Mouse (Mus musculus): Measurements from ENCODE around the gene Syt13.

DNA sequence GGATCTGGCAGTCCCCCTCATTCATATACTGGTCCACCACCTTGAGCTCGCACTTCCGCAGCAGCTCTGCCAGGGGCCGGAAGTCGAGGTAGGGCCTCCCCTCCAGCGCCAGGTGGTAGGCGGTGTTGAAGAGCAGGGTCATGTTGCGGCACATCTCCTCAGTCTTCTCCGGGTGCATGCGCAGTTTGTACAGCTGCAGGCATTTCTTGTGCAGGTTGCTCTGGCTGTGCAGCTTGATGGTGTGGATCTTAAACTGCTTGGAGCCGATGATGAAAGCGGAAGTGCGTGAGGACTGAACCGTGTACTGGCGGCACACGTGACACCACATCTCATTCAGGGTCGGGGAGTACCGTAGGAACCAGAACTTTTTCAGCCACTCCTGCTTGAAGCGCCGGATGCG, 58.7 kb downstream of the Syt13 start:
- no peak for TF ChIP-seq GABPA (IDR thresholded peaks at IDR 0.05; ENCODE audit: insufficient replicate concordance, low read depth, low read length)
- no peak for TF ChIP-seq CTCF (conservative IDR thresholded peaks at IDR 0.05 in 1 of 2, IDR thresholded peaks at IDR 0.05 in 1 of 2; ENCODE audit: low read depth in 2 of 2, low read length in 2 of 2)
- TF ChIP-seq PAX5 (IDR thresholded peaks at IDR 0.05; ENCODE audit: low read length) = no peak
- TF ChIP-seq MAX (IDR thresholded peaks at IDR 0.05; ENCODE audit: low read length) = no peak
- TF ChIP-seq E2F4 (IDR thresholded peaks at IDR 0.05; ENCODE audit: insufficient replicate concordance, low read depth, low read length) = no peak

Data from CH12.LX (cell line).